Mouse (Mus musculus) hindbrain, postnatal 0 days (tissue): ENCODE data around the gene Tmem131l. TPM values are rescaled to one million over a fixed set of nuclear protein-coding genes. Genes with fewer than 3 reads are reported as not detected.
A peak's percentile ranks its signal among the peaks of the same experiment; 100 is the strongest.

ENCODE experiments used
- ATAC-seq: fragments of 200-750 bp; cut with Nextera tagmentation; 2 replicates; pipeline ENCODE4 v1.8.0; 2017; ENCODE audit warnings: mild to moderate bottlenecking, moderate TSS enrichment, moderate library complexity
- DNase-seq: peaks from one replicate; pipeline ENCODE4 v3.0.0-alpha.2; 2015; ENCODE audit warnings: low spot score
- H3K27ac ChIP-seq: fragments of 300-500 bp; sonication (generic); 2 replicates; pipeline ENCODE4 v1.5.1; 2014; ENCODE audit warnings: mild to moderate bottlenecking
- H3K27me3 ChIP-seq: fragments of 300-500 bp; sonication (generic); 2 replicates; pipeline ENCODE4 v1.6.1; 2014; ENCODE audit warnings: low read length, mixed read lengths; ENCODE audit not compliant: insufficient read depth
- H3K36me3 ChIP-seq: fragments of 300-500 bp; sonication (generic); 2 replicates; pipeline ENCODE4 v1.6.1; 2014; ENCODE audit warnings: low read length, mixed read lengths; ENCODE audit not compliant: insufficient read depth
- H3K4me1 ChIP-seq: fragments of 300-500 bp; sonication (generic); 2 replicates; pipeline ENCODE4 v1.6.1; 2014; ENCODE audit warnings: antibody characterized with exemption, low read length, mixed read lengths; ENCODE audit not compliant: insufficient read depth
- H3K4me2 ChIP-seq: fragments of 300-500 bp; sonication (generic); 2 replicates; pipeline ENCODE4 v1.6.1; 2014; ENCODE audit warnings: low read depth, mild to moderate bottlenecking, low read length, moderate library complexity, mixed read lengths
- H3K4me3 ChIP-seq: fragments of 300-500 bp; sonication (generic); 2 replicates; pipeline ENCODE4 v1.5.1; 2014; ENCODE audit warnings: low read length
- H3K9ac ChIP-seq: fragments of 300-500 bp; sonication (generic); replicated peaks from 2 replicates; pipeline ENCODE4 v1.6.1; 2014; ENCODE audit warnings: mild to moderate bottlenecking, low read length, moderate library complexity, mixed read lengths
- H3K9me3 ChIP-seq: fragments of 300-500 bp; sonication (generic); 2 replicates; pipeline ENCODE4 v1.6.1; 2016; ENCODE audit warnings: low read length, mixed read lengths
- CTCF ChIP-seq: IDR thresholded peaks from 2 replicates; pipeline ENCODE4 v1.5.1; 2016; ENCODE audit warnings: antibody characterized with exemption, control low read depth, low read depth
- WGBS: fragments of 180-500 bp; shearing (Covaris S2); extraction: QIAGEN DNeasy Blood & Tissue Kit; methylation state at CpG from one replicate; pipeline ENCODE4 v1.1.7; 2014; 5-methylcytosine and 5-hydroxymethylcytosine counted together
- polyA plus RNA-seq: library from polyadenylated mRNA; unstranded; fragments of >200 nt; fragmentation: Nextera tagmentation; extraction: Ambion mirVana; gene quantifications from 2 replicates; pipeline ENCODE4 v1.2.1, GENCODE M21; 2015
- total RNA-seq: library from RNA; depleted of rRNA; stranded (reverse); fragments of >200 nt; gene quantifications from 2 replicates; pipeline ENCODE4 v1.2.3, GENCODE M21; 2014

The Tmem131l gene
- total and polyA plus RNA-seq, 2 experiments from 2014 or later, result 18.6 to 33.2 TPM

GRCm38 (mm10) chr3:83982821-83983220 lies 57.2 kb downstream of the Tmem131l start:
- 66% methylated on average over 4 of the region's 4 CpGs for WGBS
- no peak for ATAC-seq

GRCm38 (mm10) chr3:83980231-83980872 lies 59.6 kb downstream of the Tmem131l start:
- H3K9me3 ChIP-seq, result no peaks in the 10 kb centered on the region
- H3K4me1 ChIP-seq, result peaks cover 34% of the 10 kb centered on the region
- peak; percentile 32 for TF ChIP-seq CTCF
- H3K9ac ChIP-seq, result 0 out of 2 replicates have a peak overlapping the region, but pooled peaks have one; percentile 28
- 6% methylated on average over 6 of the region's 6 CpGs for WGBS
- peak; percentile 71 for DNase-seq
- 0 out of 2 replicates have a peak overlapping the region, but pooled peaks have one; percentile 16 for H3K4me2 ChIP-seq
- no peaks in the 10 kb centered on the region for H3K27me3 ChIP-seq
- no peak overlapping the region for H3K4me3 ChIP-seq
- ATAC-seq, result peak; percentile 85
- H3K36me3 ChIP-seq, result no peaks in the 10 kb centered on the region
- H3K27ac ChIP-seq, result peak overlapping the region; percentile 78

More at GRCm38 (mm10) chr3:83982821-83983220, 57.2 kb downstream of the Tmem131l start:
- Histone ChIP-seq H3K9me3 (no peaks in the 10 kb centered on the region), H3K4me2 (no peak overlapping the region), H3K27me3 (no peaks in the 10 kb centered on the region), H3K27ac (no peak overlapping the region), H3K4me1 (peaks cover 39% of the 10 kb centered on the region), H3K36me3 (no peaks in the 10 kb centered on the region), H3K9ac (no peak overlapping the region), H3K4me3 (no peak overlapping the region)
- DNase-seq, result no peak
- no peak for TF ChIP-seq CTCF

GRCm38 (mm10) chr3:83978497-83979410 lies 61.2 kb downstream of the Tmem131l start:
- H3K27me3 ChIP-seq, result no peaks in the 10 kb centered on the region
- no peaks in the 10 kb centered on the region for H3K36me3 ChIP-seq
- peaks cover 25% of the 10 kb centered on the region for H3K4me1 ChIP-seq
- H3K27ac ChIP-seq, result peak overlapping the region; percentile 15; the same call in 1 of the 2 replicates
- WGBS, result 71% methylated on average over 4 of the region's 4 CpGs
- no peak overlapping the region for H3K4me3 ChIP-seq
- no peak for TF ChIP-seq CTCF
- H3K9me3 ChIP-seq, result no peaks in the 10 kb centered on the region
- no peak overlapping the region for H3K4me2 ChIP-seq
- no peak overlapping the region for H3K9ac ChIP-seq
- no peak for ATAC-seq
- no peak for DNase-seq

GRCm38 (mm10) chr3:83977817-83978216 lies 62.2 kb downstream of the Tmem131l start:
- DNase-seq (no peak), ATAC-seq (no peak)
- Histone ChIP-seq H3K36me3 (no peaks in the 10 kb centered on the region), H3K27me3 (no peaks in the 10 kb centered on the region), H3K9me3 (no peaks in the 10 kb centered on the region), H3K9ac (no peak overlapping the region), H3K4me2 (no peak overlapping the region), H3K4me1 (peaks cover 25% of the 10 kb centered on the region), H3K4me3 (no peak overlapping the region), H3K27ac (no peak overlapping the region)
- 57% methylated on average over 3 of the region's 3 CpGs for WGBS
- TF ChIP-seq CTCF, result no peak

GRCm38 (mm10) chr3:83976161-83976560 lies 63.8 kb downstream of the Tmem131l start:
- Histone ChIP-seq H3K27ac (no peak overlapping the region), H3K36me3 (no peaks in the 10 kb centered on the region), H3K4me1 (peaks cover 24% of the 10 kb centered on the region), H3K9ac (no peak overlapping the region), H3K27me3 (no peaks in the 10 kb centered on the region), H3K4me2 (no peak overlapping the region), H3K4me3 (no peak overlapping the region), H3K9me3 (no peaks in the 10 kb centered on the region)
- 62% methylated on average over 3 of the region's 3 CpGs for WGBS
- ATAC-seq (no peak), DNase-seq (no peak)
- no peak for TF ChIP-seq CTCF

- no peaks in the 10 kb centered on the region for H3K27me3 ChIP-seq
- no peak overlapping the region for H3K4me3 ChIP-seq
- WGBS, result 65% methylated on average over 2 of the region's 2 CpGs
- no peak for ATAC-seq
- no peak overlapping the region for H3K4me2 ChIP-seq
- no peak overlapping the region for H3K9ac ChIP-seq
- TF ChIP-seq CTCF, result no peak
- no peaks in the 10 kb centered on the region for H3K4me1 ChIP-seq
- no peaks in the 10 kb centered on the region for H3K9me3 ChIP-seq
- H3K36me3 ChIP-seq, result no peaks in the 10 kb centered on the region
- DNase-seq, result no peak
- H3K27ac ChIP-seq, result no peak overlapping the region
These were observed 66.6 kb downstream of the Tmem131l start for GRCm38 (mm10) chr3:83973339-83973738.
